Mouse (Mus musculus): ENCODE data around the gene Serinc3. TPM values are rescaled to one million over a fixed set of nuclear protein-coding genes. Genes with fewer than 3 reads are reported as not detected.
"Not testable (repeated sequence)": the region's sequence is repeated elsewhere in the genome, so short reads cannot be mapped to it uniquely, and the experiment has no call there.

Serinc3 gene
- total and polyA plus RNA-seq, 2 experiments from 2014 or later, result 61.3 to 181 TPM

DNA sequence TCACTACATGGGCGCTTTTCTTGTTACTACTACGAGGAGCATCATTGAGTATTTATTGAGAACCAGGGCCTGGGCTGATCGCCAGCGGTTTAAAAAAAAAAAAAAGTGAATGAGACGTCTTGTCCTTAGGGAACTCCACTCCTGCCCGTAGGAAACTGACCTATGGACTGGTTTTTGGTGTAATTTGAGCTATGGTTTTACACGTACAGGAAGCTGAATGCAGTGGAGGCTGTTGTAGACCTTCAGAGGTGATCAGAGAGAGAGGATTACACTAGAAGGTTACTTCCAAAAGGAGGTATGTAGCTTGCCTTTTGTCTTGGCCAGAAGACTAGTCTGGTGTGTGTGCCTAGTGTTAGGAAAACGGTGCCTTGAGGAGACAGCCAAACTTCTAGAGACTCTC lies 14.0 kb upstream of the Serinc3 start:
- peak overlapping the region; percentile 84 for H3K27ac ChIP-seq (ENCODE audit: low read depth)
- H3K9me3 ChIP-seq (replicated peaks; ENCODE audit: control insufficient read depth, low read length), result no peaks in the 10 kb centered on the region
- TF ChIP-seq EP300 (IDR thresholded peaks at IDR 0.05; ENCODE audit: low read depth) (no peak), CTCF (IDR thresholded peaks at IDR 0.05; ENCODE audit: low read depth) (no peak)
- peak overlapping the region; percentile 65 for H3K4me2 ChIP-seq (ENCODE audit: low read depth, low read length)
- no peak for DNase-seq (ENCODE audit: low spot score)
- H3K4me3 ChIP-seq (ENCODE audit: low read depth, low read length), result peak overlapping the region; percentile 75
- no peak for ATAC-seq (ENCODE audit: insufficient read depth, low read depth)
- no peaks in the 10 kb centered on the region for H3K36me3 ChIP-seq (replicated peaks; ENCODE audit: control insufficient read depth, insufficient read depth, low read length)
- WGBS, result 1% methylated on average over 8 of the region's 8 CpGs
- H3K9ac ChIP-seq (replicated peaks; ENCODE audit: low read depth, low read length), result peak overlapping the region; percentile 71
- no peaks in the 10 kb centered on the region for H3K27me3 ChIP-seq (ENCODE audit: control insufficient read depth, insufficient read depth, low read length)
- peaks cover 28% of the 10 kb centered on the region for H3K4me1 ChIP-seq (ENCODE audit: control insufficient read depth, insufficient read depth)

DNA sequence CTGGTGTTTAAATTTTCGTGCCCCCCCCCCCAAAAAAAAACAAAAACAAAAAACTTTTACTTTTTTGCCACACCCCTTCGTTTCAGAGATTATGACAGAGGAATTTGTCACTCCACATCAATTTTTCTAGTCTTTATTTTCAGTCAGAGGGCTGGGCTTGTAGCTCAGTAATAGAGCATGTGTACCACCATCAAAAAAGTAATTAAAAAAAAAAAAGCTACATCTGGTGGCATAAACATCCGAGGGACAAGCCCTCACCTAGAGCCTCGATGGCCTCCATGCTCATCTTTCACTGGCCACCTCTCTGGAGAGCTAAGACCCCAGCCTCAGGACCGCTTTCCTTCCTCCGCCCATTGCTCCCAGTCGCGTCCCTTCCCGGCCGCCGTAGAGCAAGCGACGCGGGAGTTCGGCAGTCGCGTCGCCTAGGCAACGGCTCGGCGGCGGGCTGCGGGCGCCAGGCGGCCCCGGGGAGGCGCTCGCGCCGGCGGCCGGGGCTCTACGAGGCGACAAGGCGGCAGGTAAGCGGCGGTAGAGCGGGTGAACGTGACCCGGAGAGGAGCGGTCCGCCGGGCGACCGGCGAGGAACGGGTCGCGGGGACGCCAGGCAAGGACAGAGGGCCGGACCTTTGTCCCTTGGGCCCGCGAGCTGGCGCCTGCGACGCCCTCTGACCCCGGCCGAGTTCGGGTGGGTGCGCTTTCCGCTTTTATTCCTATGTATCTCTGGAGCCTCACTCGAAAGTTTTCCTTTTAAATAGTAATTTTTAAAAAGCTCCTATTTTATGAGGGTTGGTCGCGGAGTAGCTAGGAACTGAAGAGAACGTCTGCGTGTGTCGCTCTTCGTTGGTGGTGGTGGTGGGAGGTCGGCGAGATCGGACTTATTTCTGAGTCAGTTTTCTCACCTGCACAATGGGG lies 13.3 kb upstream of the Serinc3 start, which contains the start of gene Pkig:
TSS of gene Pkig (plus strand) at position 412 of the 912 bp plus-strand sequence.
- Histone ChIP-seq H3K9me3 (replicated peaks; ENCODE audit: control insufficient read depth, low read length) (no peaks in the 10 kb centered on the region), H3K27ac (ENCODE audit: low read depth) (peak within 1 kb of the TSS; percentile 84)
- WGBS, result 2% methylated on average over 70 of the region's 71 CpGs

DNA sequence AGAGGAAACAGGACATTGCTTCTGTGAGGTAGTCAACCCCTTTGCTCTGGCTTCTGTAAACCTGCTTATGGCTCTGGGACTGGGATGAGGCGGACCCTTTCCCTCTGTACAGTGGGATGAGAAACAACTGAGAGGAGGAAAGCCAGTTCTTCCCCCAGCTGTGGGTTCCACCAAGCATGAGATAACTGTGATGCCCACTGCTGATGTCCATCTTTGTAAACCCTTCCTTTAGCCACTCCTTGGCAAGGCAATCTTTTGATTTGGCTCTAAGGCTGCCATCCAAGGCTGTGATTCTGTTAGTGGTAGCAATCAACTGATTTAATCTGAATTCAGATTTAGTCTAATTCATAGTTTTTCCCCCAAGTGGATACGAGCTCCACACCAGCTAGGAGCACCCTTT lies 12.6 kb upstream of the Serinc3 start:
- DNase-seq (ENCODE audit: low spot score), result no peak
- H3K4me2 ChIP-seq (ENCODE audit: low read depth, low read length), result no peak overlapping the region
- no peak overlapping the region for H3K9ac ChIP-seq (replicated peaks; ENCODE audit: low read depth, low read length)
- H3K36me3 ChIP-seq (replicated peaks; ENCODE audit: control insufficient read depth, insufficient read depth, low read length), result no peaks in the 10 kb centered on the region
- H3K27me3 ChIP-seq (ENCODE audit: control insufficient read depth, insufficient read depth, low read length), result no peaks in the 10 kb centered on the region
- no peak for ATAC-seq (ENCODE audit: insufficient read depth, low read depth)
- H3K27ac ChIP-seq (ENCODE audit: low read depth), result no peak overlapping the region
- H3K4me3 ChIP-seq (ENCODE audit: low read depth, low read length), result no peak overlapping the region
- H3K4me1 ChIP-seq (ENCODE audit: control insufficient read depth, insufficient read depth), result peaks cover 22% of the 10 kb centered on the region
- 80% methylated on average over 2 of the region's 2 CpGs for WGBS
- no peaks in the 10 kb centered on the region for H3K9me3 ChIP-seq (replicated peaks; ENCODE audit: control insufficient read depth, low read length)
- TF ChIP-seq CTCF (IDR thresholded peaks at IDR 0.05; ENCODE audit: low read depth), result no peak

More for the DNA sequence above, 13.3 kb upstream of the Serinc3 start, which contains the start of gene Pkig:
- Histone ChIP-seq H3K9ac (replicated peaks; ENCODE audit: low read depth, low read length) (peak within 1 kb of the TSS; percentile 71), H3K4me1 (ENCODE audit: control insufficient read depth, insufficient read depth) (peaks cover 26% of the 10 kb centered on the region), H3K27me3 (ENCODE audit: control insufficient read depth, insufficient read depth, low read length) (no peaks in the 10 kb centered on the region), H3K4me3 (ENCODE audit: low read depth, low read length) (peak within 1 kb of the TSS; percentile 75), H3K36me3 (replicated peaks; ENCODE audit: control insufficient read depth, insufficient read depth, low read length) (no peaks in the 10 kb centered on the region), H3K4me2 (ENCODE audit: low read depth, low read length) (peak within 1 kb of the TSS; percentile 65)
- DNase-seq (ENCODE audit: low spot score), result peak; percentile 86
- ATAC-seq (ENCODE audit: insufficient read depth, low read depth), result peak; percentile 90
- TF ChIP-seq EP300 (IDR thresholded peaks at IDR 0.05; ENCODE audit: low read depth) (no peak), CTCF (IDR thresholded peaks at IDR 0.05; ENCODE audit: low read depth) (0 out of 2 replicates have a peak, but pooled peaks have one; percentile 11)

DNA sequence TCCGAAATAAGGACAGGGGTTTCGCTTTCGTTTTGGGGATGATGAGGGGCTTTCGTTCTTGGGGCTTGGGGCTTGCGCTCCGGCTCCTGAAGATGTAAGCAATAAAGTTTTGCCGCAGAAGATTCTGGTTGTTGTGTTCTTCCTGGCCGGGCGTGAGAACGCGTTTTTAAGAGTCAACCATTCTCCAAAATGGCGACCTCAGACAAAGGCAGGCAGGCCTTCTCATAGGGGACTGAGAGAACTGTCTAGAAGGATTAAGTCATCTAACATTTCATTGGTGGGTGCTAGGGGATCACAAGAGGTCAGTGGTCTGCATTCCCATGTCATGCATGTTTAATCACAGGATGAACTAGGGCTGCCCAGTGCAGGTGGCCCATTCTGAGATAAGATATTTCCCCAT lies 10.8 kb upstream of the Serinc3 start:
- not testable (repeated sequence) for H3K9ac ChIP-seq (replicated peaks; ENCODE audit: low read depth, low read length); H3K27me3 ChIP-seq (ENCODE audit: control insufficient read depth, insufficient read depth, low read length); ATAC-seq (ENCODE audit: insufficient read depth, low read depth); H3K4me3 ChIP-seq (ENCODE audit: low read depth, low read length); H3K9me3 ChIP-seq (replicated peaks; ENCODE audit: control insufficient read depth, low read length); DNase-seq (ENCODE audit: low spot score); H3K36me3 ChIP-seq (replicated peaks; ENCODE audit: control insufficient read depth, insufficient read depth, low read length); H3K4me2 ChIP-seq (ENCODE audit: low read depth, low read length); H3K27ac ChIP-seq (ENCODE audit: low read depth); H3K4me1 ChIP-seq (ENCODE audit: control insufficient read depth, insufficient read depth)
- 95% methylated on average over 8 of the region's 12 CpGs for WGBS

DNA sequence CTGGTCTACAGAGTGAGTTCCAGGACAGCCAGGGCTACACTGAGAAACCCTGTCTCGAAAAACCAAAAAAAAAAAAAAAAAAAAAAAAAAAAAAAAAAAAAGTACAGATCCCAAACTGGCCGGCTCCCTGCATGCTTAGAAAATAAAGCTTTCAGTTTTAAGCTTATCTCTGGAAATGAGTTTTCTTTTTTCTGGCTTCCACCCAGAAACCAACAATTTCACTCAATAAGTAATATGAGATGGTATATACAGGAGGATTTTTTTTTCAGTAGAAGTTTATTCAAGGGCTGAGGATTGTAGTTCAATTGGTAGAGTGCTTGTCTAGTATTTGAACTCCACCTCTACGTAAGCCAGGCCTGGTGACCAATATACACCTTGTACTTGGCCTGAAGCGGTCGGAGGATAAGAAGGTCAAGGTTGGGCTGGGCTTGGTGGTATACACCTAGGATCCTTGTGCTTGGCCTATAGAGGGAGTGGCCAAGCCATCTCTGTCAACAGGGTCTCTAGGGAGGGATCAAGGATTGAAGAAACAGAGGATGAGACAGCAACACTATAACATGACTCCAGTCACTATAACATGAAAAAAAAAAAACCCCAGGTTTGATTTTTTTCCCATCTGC lies 1.6 kb upstream of the Serinc3 start:
- no peak overlapping the region for H3K27ac ChIP-seq (ENCODE audit: low read depth)
- DNase-seq (ENCODE audit: low spot score) (no peak), ATAC-seq (ENCODE audit: insufficient read depth, low read depth) (no peak)
- no peaks in the 10 kb centered on the region for H3K9me3 ChIP-seq (replicated peaks; ENCODE audit: control insufficient read depth, low read length)
- H3K27me3 ChIP-seq (ENCODE audit: control insufficient read depth, insufficient read depth, low read length), result no peaks in the 10 kb centered on the region
- H3K36me3 ChIP-seq (replicated peaks; ENCODE audit: control insufficient read depth, insufficient read depth, low read length), result no peaks in the 10 kb centered on the region
- H3K4me2 ChIP-seq (ENCODE audit: low read depth, low read length), result no peak overlapping the region
- H3K4me3 ChIP-seq (ENCODE audit: low read depth, low read length), result no peak overlapping the region
- no peak overlapping the region for H3K9ac ChIP-seq (replicated peaks; ENCODE audit: low read depth, low read length)
- WGBS, result 79% methylated on average over 5 of the region's 5 CpGs
- peaks cover 25% of the 10 kb centered on the region for H3K4me1 ChIP-seq (ENCODE audit: control insufficient read depth, insufficient read depth)
- TF ChIP-seq EP300 (IDR thresholded peaks at IDR 0.05; ENCODE audit: low read depth) (no peak), CTCF (IDR thresholded peaks at IDR 0.05; ENCODE audit: low read depth) (no peak)
